Mouse (Mus musculus): ENCODE results near the gene Gm21560. TPM values are rescaled to one million over a fixed set of nuclear protein-coding genes. Genes with fewer than 3 reads are reported as not detected.
"Not testable (repeated sequence)": the region's sequence is repeated elsewhere in the genome, so short reads cannot be mapped to it uniquely, and the experiment has no call there.

The Gm21560 gene
- polyA plus RNA-seq (2016; fragmentation: Nextera tagmentation; extraction: Ambion mirVana): not detected in 2 replicates

- 63% methylated on average over 2 of the region's 2 CpGs for WGBS
- H3K36me3 ChIP-seq (replicated peaks); H3K9ac ChIP-seq; H3K27me3 ChIP-seq; H3K4me2 ChIP-seq; ATAC-seq (ENCODE audit: low FRiP score); H3K4me3 ChIP-seq (replicated peaks); H3K4me1 ChIP-seq; H3K9me3 ChIP-seq; H3K27ac ChIP-seq: not testable (repeated sequence)
These were observed at the start of gene Gm21560 for GRCm38 (mm10) chr14:6219192-6219591. Gene Gm21560 (minus strand): TSS chr14:6219292.

DNA sequence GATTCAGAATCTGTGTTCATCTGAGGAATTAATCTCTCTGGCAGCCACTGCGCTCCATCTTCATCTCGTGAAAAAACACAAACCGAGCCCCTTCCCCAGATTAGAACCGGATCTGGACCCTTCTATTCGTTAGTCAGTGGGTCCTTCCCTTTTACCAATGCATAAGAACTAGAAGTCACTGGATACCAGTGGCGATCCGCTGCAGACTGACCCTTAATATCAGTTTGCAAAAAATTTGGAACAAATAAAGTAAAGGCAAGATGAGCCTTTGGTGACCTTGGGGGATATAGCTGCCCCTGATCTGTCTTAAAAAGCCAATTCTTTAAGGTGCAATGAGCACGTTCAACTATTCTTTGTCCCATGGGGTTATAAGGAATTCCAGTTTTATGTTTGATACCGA, 55.6 kb downstream of the Gm21560 start:
- ATAC-seq (ENCODE audit: low FRiP score); H3K27ac ChIP-seq; H3K36me3 ChIP-seq (replicated peaks); H3K9ac ChIP-seq; H3K9me3 ChIP-seq; H3K27me3 ChIP-seq; H3K4me3 ChIP-seq (replicated peaks); H3K4me2 ChIP-seq; H3K4me1 ChIP-seq: not testable (repeated sequence)
- 88% methylated on average over 6 of the region's 9 CpGs for WGBS

- H3K9me3 ChIP-seq; H3K9ac ChIP-seq; H3K4me1 ChIP-seq; ATAC-seq (ENCODE audit: low FRiP score); H3K36me3 ChIP-seq (replicated peaks); H3K27ac ChIP-seq; H3K4me2 ChIP-seq; H3K27me3 ChIP-seq; H3K4me3 ChIP-seq (replicated peaks): not testable (repeated sequence)
- 100% methylated on average over 1 of the region's 1 CpGs for WGBS
These were observed 58.0 kb downstream of the Gm21560 start for GRCm38 (mm10) chr14:6161085-6161484.

Other genes starting within 250 kb of the Gm21560 start
- not detected in 2 replicates for gene Gm3453, start 240.2 kb downstream of the Gm21560 start, polyA plus RNA-seq (2016; fragmentation: Nextera tagmentation; extraction: Ambion mirVana)
- not detected in 2 replicates for gene Gm6337, start 161.0 kb downstream of the Gm21560 start, polyA plus RNA-seq (2016; fragmentation: Nextera tagmentation; extraction: Ambion mirVana)
- gene Gm8206, start 125.3 kb downstream of the Gm21560 start, polyA plus RNA-seq (2016; fragmentation: Nextera tagmentation; extraction: Ambion mirVana): 0.40 and 0.74 TPM in 2 replicates
- 2.6 and 3.1 TPM in 2 replicates for gene Gm3468, start 110.6 kb downstream of the Gm21560 start, polyA plus RNA-seq (2016; fragmentation: Nextera tagmentation; extraction: Ambion mirVana)
- gene Gm3476, start 93.5 kb downstream of the Gm21560 start, polyA plus RNA-seq (2016; fragmentation: Nextera tagmentation; extraction: Ambion mirVana): not detected in 2 replicates
- gene Gm3411, start 68.0 kb upstream of the Gm21560 start, polyA plus RNA-seq (2016; fragmentation: Nextera tagmentation; extraction: Ambion mirVana): 3.0 and 3.6 TPM in 2 replicates
- not detected in 2 replicates for gene Gm21103, start 85.6 kb upstream of the Gm21560 start, polyA plus RNA-seq (2016; fragmentation: Nextera tagmentation; extraction: Ambion mirVana)
- not detected in 2 replicates for gene Gm3618, start 124.4 kb upstream of the Gm21560 start, polyA plus RNA-seq (2016; fragmentation: Nextera tagmentation; extraction: Ambion mirVana)
- gene Gm16440, start 171.0 kb upstream of the Gm21560 start, polyA plus RNA-seq (2016; fragmentation: Nextera tagmentation; extraction: Ambion mirVana): not detected in 2 replicates
- 0.53 and 2.2 TPM in 2 replicates for gene Gm3591, start 193.2 kb upstream of the Gm21560 start, polyA plus RNA-seq (2016; fragmentation: Nextera tagmentation; extraction: Ambion mirVana)
- not detected in 2 replicates for gene Gm3594, start 225.3 kb upstream of the Gm21560 start, polyA plus RNA-seq (2016; fragmentation: Nextera tagmentation; extraction: Ambion mirVana)

All from forebrain, embryonic 12.5 days (tissue).